Mouse (Mus musculus): Measurements from ENCODE around the gene Cgref1.

- TF ChIP-seq POLR2A (IDR thresholded peaks at IDR 0.05; ENCODE audit: borderline replicate concordance, low read depth, low read length) (no peak), CTCF (IDR thresholded peaks at IDR 0.05; ENCODE audit: low read depth, low read length) (no peak)
Observed at GRCm38 (mm10) chr5:30927945-30928529, 17.4 kb downstream of the Cgref1 start.
